Mouse (Mus musculus) forebrain, embryonic 13.5 days (tissue): Measurements from ENCODE around the gene Cln5. TPM values are rescaled to one million over a fixed set of nuclear protein-coding genes. Genes with fewer than 3 reads are reported as not detected.

ENCODE experiments used
- ATAC-seq: fragments of 200-750 bp; cut with Nextera tagmentation; 2 replicates; pipeline ENCODE4 v1.8.0; 2017
- H3K27ac ChIP-seq: fragments of 300-500 bp; sonication (generic); 2 replicates; pipeline ENCODE4 v1.5.1; 2015; ENCODE audit warnings: inconsistent platforms, mild to moderate bottlenecking, moderate library complexity
- H3K27me3 ChIP-seq: fragments of 300-500 bp; sonication (generic); 2 replicates; pipeline ENCODE4 v1.6.1; 2015; ENCODE audit warnings: mild to moderate bottlenecking, inconsistent platforms
- H3K36me3 ChIP-seq: fragments of 300-500 bp; sonication (generic); 2 replicates; pipeline ENCODE4 v1.6.1; 2015; ENCODE audit warnings: mild to moderate bottlenecking, inconsistent platforms; ENCODE audit not compliant: poor library complexity, severe bottlenecking
- H3K4me1 ChIP-seq: fragments of 300-500 bp; sonication (generic); 2 replicates; pipeline ENCODE4 v1.6.1; 2015; ENCODE audit warnings: inconsistent platforms
- H3K4me2 ChIP-seq: fragments of 300-500 bp; sonication (generic); 2 replicates; pipeline ENCODE4 v1.6.1; 2015; ENCODE audit warnings: inconsistent platforms, mild to moderate bottlenecking, moderate library complexity
- H3K4me3 ChIP-seq: fragments of 300-500 bp; sonication (generic); 2 replicates; pipeline ENCODE4 v1.5.1; 2015; ENCODE audit warnings: mild to moderate bottlenecking, inconsistent platforms
- H3K9ac ChIP-seq: fragments of 300-500 bp; sonication (generic); 2 replicates; pipeline ENCODE4 v1.6.1; 2015; ENCODE audit warnings: mild to moderate bottlenecking, inconsistent platforms
- H3K9me3 ChIP-seq: fragments of 300-500 bp; sonication (generic); replicated peaks from 2 replicates; pipeline ENCODE4 v1.6.1; 2016; ENCODE audit warnings: inconsistent platforms
- WGBS: fragments of 180-500 bp; shearing (Covaris S2); methylation state at CpG from one replicate; pipeline ENCODE4 v1.1.7; 2015; 5-methylcytosine and 5-hydroxymethylcytosine counted together
- polyA plus RNA-seq: library from polyadenylated mRNA; unstranded; fragments of >200 nt; fragmentation: Nextera tagmentation; extraction: Ambion mirVana; gene quantifications from 2 replicates; pipeline ENCODE4 v1.2.1, GENCODE M21; 2015

Gene Cln5
- 11.1 and 11.8 TPM in 2 replicates for polyA plus RNA-seq

DNA sequence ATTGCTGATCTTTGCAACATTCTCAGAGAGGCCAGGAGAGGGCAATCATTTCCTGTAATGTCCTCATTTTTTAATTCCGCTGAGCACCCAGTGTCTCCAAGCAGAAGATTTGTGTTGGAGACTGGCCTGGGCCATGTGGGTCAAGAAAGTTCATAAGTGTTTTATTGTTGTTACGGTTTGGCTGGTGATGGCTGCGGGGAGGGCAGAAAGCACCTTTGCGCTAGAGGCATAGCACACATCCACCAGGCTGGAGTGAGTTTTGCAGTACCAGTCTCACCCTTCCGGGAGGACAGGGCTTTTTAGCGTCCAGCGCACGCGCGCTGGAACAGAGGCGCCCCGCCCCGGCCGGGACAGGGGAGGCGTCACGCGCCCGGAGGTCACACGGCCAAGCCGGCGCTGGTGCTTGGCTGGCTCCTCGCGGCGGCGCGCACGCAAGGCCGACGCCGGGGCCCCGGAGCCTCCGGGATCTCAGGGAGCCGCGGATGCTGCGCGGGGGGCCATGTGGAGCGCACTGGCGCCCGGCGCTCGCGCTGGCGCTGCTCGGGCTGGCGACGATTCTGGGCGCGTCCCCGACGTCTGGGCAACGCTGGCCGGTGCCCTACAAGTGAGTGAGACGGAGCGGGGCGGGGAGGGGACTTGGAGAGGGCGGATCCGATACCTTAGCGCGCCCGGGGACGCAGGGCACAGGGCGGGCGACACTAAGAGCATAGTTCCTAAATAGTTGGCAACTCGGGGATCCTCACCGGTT, at the start of gene Cln5:
TSS of gene Cln5 (plus strand) at position 353 of the 748 bp plus-strand sequence.
- peak within 1 kb of the TSS; percentile 69 for H3K27ac ChIP-seq
- WGBS, result under 1% methylated on average over 65 of the region's 65 CpGs

DNA sequence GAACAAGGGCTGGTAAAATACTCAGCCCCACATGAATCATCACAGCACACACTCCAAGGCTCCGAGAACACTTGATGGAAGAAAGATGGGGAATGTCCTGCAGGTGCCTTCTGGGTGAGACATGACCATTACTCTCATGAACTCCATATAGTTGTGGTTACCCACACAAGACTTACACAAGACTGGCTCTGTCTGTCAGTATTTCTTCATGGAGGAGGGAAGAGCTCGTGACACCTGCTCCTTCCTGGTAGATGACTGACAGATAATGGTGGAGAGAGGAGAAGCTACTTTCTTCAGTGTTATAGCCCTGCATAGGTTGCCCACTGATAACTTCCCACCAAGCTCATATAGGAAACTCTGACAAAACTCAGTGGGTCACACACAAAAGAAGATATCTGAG, 40.8 kb upstream of the Cln5 start:
- Histone ChIP-seq H3K9me3 (no peaks in the 10 kb centered on the region), H3K4me1 (no peaks in the 10 kb centered on the region), H3K36me3 (no peaks in the 10 kb centered on the region), H3K27me3 (no peaks in the 10 kb centered on the region), H3K4me2 (no peak overlapping the region), H3K27ac (no peak overlapping the region), H3K4me3 (no peak overlapping the region), H3K9ac (no peak overlapping the region)
- WGBS, result 83% methylated on average over 2 of the region's 2 CpGs
- no peak for ATAC-seq

More for the DNA sequence above, at the start of gene Cln5:
- H3K9me3 ChIP-seq, result no peaks in the 10 kb centered on the region
- peak; percentile 96 for ATAC-seq
- H3K9ac ChIP-seq, result peak within 1 kb of the TSS; percentile 76
- H3K4me1 ChIP-seq, result peaks cover 11% of the 10 kb centered on the region
- H3K36me3 ChIP-seq, result peaks cover 13% of the 10 kb centered on the region
- H3K27me3 ChIP-seq, result no peaks in the 10 kb centered on the region
- H3K4me2 ChIP-seq, result peak within 1 kb of the TSS; percentile 81
- H3K4me3 ChIP-seq, result peak within 1 kb of the TSS; percentile 63

DNA sequence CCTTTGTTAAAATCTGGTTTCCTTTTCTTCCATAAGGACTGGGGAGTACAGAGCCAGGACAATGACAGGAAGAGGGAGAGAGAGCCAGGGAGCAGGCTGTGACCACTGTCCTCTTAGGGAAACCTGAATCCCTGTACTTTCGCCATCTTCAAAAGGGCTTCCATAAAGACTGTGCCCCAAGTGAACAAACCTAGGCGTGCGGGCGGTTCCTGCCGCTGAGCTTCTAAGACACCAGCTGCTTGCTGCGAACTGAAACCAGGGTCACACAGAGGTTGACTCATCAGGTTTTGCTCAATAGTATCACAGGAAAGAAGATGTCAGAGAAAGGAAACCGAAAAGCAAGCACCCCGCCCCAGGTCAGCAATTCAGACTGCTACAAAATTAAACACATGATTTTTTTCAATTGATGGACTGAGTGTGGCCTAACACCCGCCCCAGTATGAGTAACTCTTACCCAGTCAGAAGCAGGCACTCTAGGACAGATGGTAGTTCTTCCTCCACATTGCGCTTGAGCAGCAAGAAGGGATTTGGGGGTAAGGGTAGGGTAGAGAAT, 36.7 kb upstream of the Cln5 start:
- H3K36me3 ChIP-seq, result no peaks in the 10 kb centered on the region
- H3K4me3 ChIP-seq, result no peak overlapping the region
- H3K27ac ChIP-seq, result no peak overlapping the region
- no peaks in the 10 kb centered on the region for H3K4me1 ChIP-seq
- H3K27me3 ChIP-seq, result no peaks in the 10 kb centered on the region
- H3K9me3 ChIP-seq, result no peaks in the 10 kb centered on the region
- WGBS, result 86% methylated on average over 10 of the region's 10 CpGs
- H3K9ac ChIP-seq, result no peak overlapping the region
- no peak for ATAC-seq
- H3K4me2 ChIP-seq, result no peak overlapping the region

DNA sequence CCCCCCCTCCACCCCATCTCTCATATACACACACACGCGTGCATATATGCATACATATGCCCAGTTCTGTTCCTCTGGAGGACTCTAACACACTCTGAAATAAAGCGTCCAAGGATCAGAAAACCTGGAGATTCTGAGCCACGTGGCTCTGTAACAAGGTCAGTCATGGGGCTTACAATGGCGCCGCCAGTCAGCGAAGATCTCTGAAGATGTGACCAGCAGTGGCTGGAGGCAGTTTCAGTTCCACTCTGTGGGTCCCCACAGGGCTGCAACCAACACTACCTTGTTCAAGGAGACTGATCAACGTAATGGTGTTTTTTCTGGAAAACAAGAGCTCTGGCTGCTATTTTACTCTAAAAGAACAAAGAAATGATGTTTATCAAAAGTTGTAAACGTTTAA, 35.9 kb upstream of the Cln5 start:
- Histone ChIP-seq H3K27me3 (no peaks in the 10 kb centered on the region), H3K9me3 (no peaks in the 10 kb centered on the region), H3K4me3 (no peak overlapping the region), H3K36me3 (no peaks in the 10 kb centered on the region), H3K4me1 (no peaks in the 10 kb centered on the region), H3K9ac (no peak overlapping the region), H3K4me2 (no peak overlapping the region), H3K27ac (no peak overlapping the region)
- 88% methylated on average over 9 of the region's 9 CpGs for WGBS
- ATAC-seq, result no peak

DNA sequence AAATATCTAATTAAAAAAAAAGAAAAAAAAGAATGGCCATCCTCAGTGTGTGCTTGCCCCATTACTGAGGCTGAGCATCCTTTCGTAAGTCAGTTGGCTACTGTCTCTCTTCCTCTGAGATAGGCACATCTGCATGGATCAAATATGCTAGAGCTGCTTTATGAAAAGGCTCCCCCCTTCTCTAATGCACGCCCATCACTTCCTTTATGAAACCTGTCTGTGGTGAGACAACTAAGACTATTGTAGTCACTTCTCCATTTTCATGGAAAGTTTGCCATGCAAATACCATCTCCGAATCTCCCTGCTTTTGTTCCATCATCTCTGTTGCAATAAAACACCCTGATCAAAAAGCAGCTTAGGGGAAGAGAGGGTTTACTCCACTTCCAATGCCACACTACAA, 33.0 kb upstream of the Cln5 start:
- 86% methylated on average over 3 of the region's 3 CpGs for WGBS
- H3K9ac ChIP-seq, result no peak overlapping the region
- no peak for ATAC-seq
- no peaks in the 10 kb centered on the region for H3K9me3 ChIP-seq
- H3K4me2 ChIP-seq, result no peak overlapping the region
- no peaks in the 10 kb centered on the region for H3K36me3 ChIP-seq
- no peaks in the 10 kb centered on the region for H3K27me3 ChIP-seq
- H3K4me1 ChIP-seq, result no peaks in the 10 kb centered on the region
- H3K27ac ChIP-seq, result no peak overlapping the region
- H3K4me3 ChIP-seq, result no peak overlapping the region

DNA sequence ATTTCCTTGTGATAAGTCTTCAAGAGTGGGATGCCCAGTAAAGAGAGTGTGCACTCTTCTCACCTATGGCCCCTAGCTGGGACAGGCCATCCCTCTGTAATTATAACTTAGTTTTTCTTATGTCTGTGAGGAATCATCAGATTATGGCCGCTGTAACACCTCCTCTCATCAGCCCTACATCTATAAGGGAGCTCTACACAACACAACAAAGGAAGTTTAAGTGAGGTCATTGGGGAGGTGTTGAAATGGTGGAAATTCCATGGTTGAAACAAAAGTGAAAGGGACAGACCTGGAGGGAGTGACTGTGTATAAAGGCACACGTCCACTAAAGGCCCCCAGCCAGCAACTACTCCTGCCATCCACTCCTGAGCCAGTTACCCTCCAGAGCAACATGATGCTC, 23.3 kb upstream of the Cln5 start, which contains the start of gene Acod1:
TSS of gene Acod1 (plus strand) at position 301 of the 400 bp plus-strand sequence.
- Histone ChIP-seq H3K4me1 (no peaks in the 10 kb centered on the region), H3K9me3 (no peaks in the 10 kb centered on the region), H3K27me3 (no peaks in the 10 kb centered on the region), H3K4me2 (no peak within 1 kb of the TSS), H3K9ac (no peak within 1 kb of the TSS), H3K27ac (no peak within 1 kb of the TSS), H3K36me3 (no peaks in the 10 kb centered on the region), H3K4me3 (no peak within 1 kb of the TSS)
- ATAC-seq, result no peak
- WGBS, result 73% methylated on average over 2 of the region's 2 CpGs

DNA sequence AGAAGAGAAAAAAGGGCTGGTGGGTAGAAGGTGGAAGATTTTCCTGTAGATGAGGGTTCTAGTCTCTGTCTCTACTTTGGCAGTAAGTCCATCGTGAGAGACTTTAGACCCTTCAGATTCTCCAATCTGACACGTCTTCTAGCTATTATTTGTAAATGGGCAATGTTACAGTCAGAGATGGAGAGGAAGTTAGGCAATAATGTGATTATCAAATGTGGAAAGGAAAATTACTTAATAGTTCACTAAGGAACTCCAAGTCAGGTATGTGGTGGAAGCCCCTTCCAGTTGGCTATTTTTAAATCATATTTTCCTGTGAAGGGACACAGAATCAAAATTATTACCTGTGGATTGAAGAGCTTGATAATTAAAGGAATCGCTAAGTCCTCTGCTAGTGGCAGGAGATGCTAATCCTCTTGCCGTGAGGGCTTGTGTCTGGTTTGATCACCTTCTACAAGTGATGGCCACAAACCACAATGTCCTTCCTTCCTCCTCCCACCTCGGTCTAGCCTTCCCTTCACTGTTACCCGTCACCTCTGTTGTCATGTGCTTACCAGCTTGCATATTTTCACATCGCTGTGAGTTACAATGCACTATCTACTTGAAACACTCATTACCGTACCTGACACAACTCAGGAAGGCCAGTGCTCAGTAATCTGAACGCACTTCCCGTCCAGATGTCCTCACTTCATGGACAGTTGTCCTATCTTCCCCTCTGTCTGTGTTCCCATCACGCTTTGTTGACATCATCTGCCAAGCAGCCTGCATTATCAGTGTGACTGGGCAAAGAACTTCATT, 21.5 kb upstream of the Cln5 start:
- Histone ChIP-seq H3K9me3 (no peaks in the 10 kb centered on the region), H3K36me3 (no peaks in the 10 kb centered on the region), H3K4me3 (no peak overlapping the region), H3K27me3 (no peaks in the 10 kb centered on the region), H3K27ac (no peak overlapping the region), H3K4me1 (no peaks in the 10 kb centered on the region), H3K9ac (no peak overlapping the region), H3K4me2 (no peak overlapping the region)
- no peak for ATAC-seq
- 83% methylated on average over 11 of the region's 11 CpGs for WGBS

DNA sequence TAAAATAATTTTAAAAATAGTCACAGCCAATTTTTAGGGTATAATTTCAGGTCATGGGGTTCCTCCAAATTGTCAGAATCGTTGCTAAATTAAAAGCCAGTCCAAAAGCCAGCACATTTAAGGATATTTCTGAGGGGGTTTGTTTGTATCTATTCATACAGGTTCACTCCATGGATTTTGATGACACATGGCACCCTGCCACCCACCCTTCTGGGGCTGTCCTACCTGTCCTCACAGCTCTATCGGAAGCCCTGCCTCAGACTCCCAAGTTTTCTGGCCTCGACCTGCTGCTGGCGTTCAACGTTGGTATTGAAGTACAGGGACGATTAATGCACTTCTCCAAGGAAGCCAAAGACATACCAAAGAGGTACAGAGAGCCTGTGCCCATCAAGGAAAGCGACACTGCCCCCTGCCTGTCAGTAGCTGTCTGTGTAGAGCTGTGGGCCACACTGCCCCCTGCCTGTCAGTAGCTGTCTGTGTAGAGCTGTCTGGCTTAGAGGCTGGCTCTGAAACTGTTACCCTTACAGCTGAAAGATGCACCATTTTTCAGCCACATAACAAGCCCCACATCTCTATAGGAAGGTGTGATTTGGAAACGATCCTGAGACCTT, 18.8 kb upstream of the Cln5 start:
- H3K9me3 ChIP-seq, result no peaks in the 10 kb centered on the region
- no peaks in the 10 kb centered on the region for H3K36me3 ChIP-seq
- WGBS, result 39% methylated on average over 8 of the region's 8 CpGs
- H3K4me2 ChIP-seq, result no peak overlapping the region
- H3K27ac ChIP-seq, result no peak overlapping the region
- H3K4me1 ChIP-seq, result no peaks in the 10 kb centered on the region
- H3K9ac ChIP-seq, result no peak overlapping the region
- no peak overlapping the region for H3K4me3 ChIP-seq
- peak; percentile 87 for ATAC-seq
- H3K27me3 ChIP-seq, result no peaks in the 10 kb centered on the region

DNA sequence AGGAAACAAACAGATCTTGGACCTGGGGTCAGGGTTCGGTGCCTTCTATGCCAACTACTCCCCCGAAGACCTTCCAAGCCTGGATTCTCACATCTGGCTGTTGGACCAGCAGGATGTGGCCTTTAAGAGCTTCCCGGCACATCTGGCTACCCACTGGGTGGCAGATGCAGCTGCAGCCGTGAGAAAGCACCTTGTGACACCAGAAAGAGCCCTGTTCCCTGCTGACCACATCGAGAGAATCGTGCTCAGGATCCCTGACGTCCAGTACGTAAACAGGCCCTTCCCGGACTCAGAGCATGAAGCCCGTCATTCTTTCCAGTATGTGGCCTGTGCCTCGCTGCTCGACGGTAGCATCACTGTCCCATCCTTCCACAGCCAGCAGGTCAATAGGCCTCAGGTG, 15.3 kb upstream of the Cln5 start:
- no peak overlapping the region for H3K4me3 ChIP-seq
- ATAC-seq, result no peak
- no peaks in the 10 kb centered on the region for H3K9me3 ChIP-seq
- H3K9ac ChIP-seq, result no peak overlapping the region
- H3K4me1 ChIP-seq, result no peaks in the 10 kb centered on the region
- H3K27me3 ChIP-seq, result no peaks in the 10 kb centered on the region
- WGBS, result 94% methylated on average over 13 of the region's 13 CpGs
- H3K4me2 ChIP-seq, result no peak overlapping the region
- no peaks in the 10 kb centered on the region for H3K36me3 ChIP-seq
- H3K27ac ChIP-seq, result no peak overlapping the region

DNA sequence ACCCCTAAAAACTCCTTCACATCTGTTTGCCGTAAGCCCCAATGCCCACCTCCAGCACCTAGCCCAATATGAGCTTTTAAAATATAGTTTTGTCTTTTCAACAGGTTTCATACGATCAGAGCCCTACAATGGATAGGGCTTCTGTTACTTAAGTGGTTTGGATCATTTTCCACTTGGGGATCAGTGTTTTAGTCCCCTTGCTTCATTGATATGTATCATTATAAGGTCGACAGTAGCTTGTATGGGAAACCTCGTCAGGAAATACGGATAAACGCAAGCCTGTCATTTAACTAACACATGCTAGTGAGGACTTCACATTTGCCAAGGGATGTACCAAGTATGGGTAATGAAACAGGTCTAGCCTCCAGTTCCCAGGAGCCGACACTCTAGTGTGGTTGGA, 13.4 kb upstream of the Cln5 start:
- no peak for ATAC-seq
- Histone ChIP-seq H3K4me2 (no peak overlapping the region), H3K4me1 (no peaks in the 10 kb centered on the region), H3K27me3 (no peaks in the 10 kb centered on the region), H3K9me3 (no peaks in the 10 kb centered on the region), H3K27ac (no peak overlapping the region), H3K9ac (no peak overlapping the region), H3K4me3 (no peak overlapping the region), H3K36me3 (no peaks in the 10 kb centered on the region)
- 93% methylated on average over 7 of the region's 7 CpGs for WGBS

DNA sequence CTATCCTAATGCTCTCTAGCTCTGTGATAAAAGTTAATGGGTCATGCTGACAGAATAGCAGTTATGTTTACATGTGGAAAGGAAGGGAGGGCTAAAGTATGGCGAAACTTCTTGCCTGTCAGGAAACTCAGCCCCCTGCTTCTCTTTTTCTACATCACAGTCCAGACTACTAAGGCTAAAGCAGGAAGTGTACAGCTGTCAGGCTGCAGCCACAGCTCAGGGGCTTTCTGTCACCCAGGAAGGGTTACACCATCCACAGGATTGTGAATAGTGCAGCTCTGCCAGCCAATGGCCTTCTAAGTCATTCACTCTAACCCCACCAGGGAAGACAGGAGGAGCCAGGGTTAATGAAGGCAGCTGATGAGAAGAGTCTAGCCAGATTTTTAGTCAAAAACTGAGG, 11.0 kb upstream of the Cln5 start:
- Histone ChIP-seq H3K9ac (no peak overlapping the region), H3K9me3 (no peaks in the 10 kb centered on the region), H3K4me1 (no peaks in the 10 kb centered on the region), H3K27ac (no peak overlapping the region), H3K4me2 (no peak overlapping the region), H3K4me3 (no peak overlapping the region), H3K27me3 (no peaks in the 10 kb centered on the region), H3K36me3 (no peaks in the 10 kb centered on the region)
- no peak for ATAC-seq
- 90% methylated on average over 1 of the region's 1 CpGs for WGBS

DNA sequence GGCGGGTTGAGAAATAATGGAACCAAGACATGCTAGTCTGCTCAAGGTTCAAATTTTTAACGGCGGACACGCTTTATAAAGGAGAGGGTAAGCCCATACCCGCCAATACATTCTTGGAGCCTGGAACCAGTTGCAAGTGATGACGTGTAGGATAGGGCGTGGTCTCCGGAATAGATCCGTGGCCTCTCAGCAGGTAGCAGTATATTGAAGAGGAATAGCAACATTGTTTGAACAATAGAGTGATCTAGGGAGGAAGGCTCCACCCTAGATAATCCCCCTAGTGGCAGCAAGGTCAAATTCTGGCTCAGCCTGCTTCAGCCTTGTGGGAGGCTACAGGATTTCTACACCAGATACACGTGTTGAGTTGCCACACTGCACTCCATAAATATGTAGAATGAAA, 10.5 kb upstream of the Cln5 start:
- ATAC-seq, result no peak
- H3K9ac ChIP-seq, result no peak overlapping the region
- WGBS, result 87% methylated on average over 10 of the region's 10 CpGs

More for the DNA sequence above, 10.5 kb upstream of the Cln5 start:
- Histone ChIP-seq H3K27ac (no peak overlapping the region), H3K9me3 (no peaks in the 10 kb centered on the region), H3K4me1 (no peaks in the 10 kb centered on the region), H3K4me2 (no peak overlapping the region), H3K4me3 (no peak overlapping the region), H3K27me3 (no peaks in the 10 kb centered on the region), H3K36me3 (no peaks in the 10 kb centered on the region)
